Mouse (Mus musculus) heart, embryonic 11.5 days (tissue): Measurements from ENCODE around the gene Gm20388. TPM values are rescaled to one million over a fixed set of nuclear protein-coding genes. Genes with fewer than 3 reads are reported as not detected.

Source experiments
- ATAC-seq: fragments of 200-750 bp; cut with Nextera tagmentation; replicated peaks from 2 replicates; pipeline ENCODE4 v1.8.0; 2017; ENCODE audit warnings: moderate library complexity; ENCODE audit not compliant: insufficient number of reproducible peaks, low FRiP score, low TSS enrichment
- H3K27ac ChIP-seq: fragments of 300-500 bp; sonication (generic); 2 replicates; pipeline ENCODE4 v1.5.1; 2014; ENCODE audit warnings: mild to moderate bottlenecking, low read depth, low read length
- H3K27me3 ChIP-seq: fragments of 300-500 bp; sonication (generic); 2 replicates; pipeline ENCODE4 v1.6.1; 2014; ENCODE audit warnings: mild to moderate bottlenecking, low read length, mixed read lengths; ENCODE audit not compliant: control insufficient read depth, insufficient read depth
- H3K36me3 ChIP-seq: fragments of 300-500 bp; sonication (generic); 2 replicates; pipeline ENCODE4 v1.6.1; 2014; ENCODE audit warnings: mild to moderate bottlenecking, low read length, moderate library complexity, mixed read lengths; ENCODE audit not compliant: control insufficient read depth, insufficient read depth
- H3K4me1 ChIP-seq: fragments of 300-500 bp; sonication (generic); 2 replicates; pipeline ENCODE4 v1.6.1; 2014; ENCODE audit warnings: low read length; ENCODE audit not compliant: control insufficient read depth, insufficient read depth
- H3K4me2 ChIP-seq: fragments of 300-500 bp; sonication (generic); 2 replicates; pipeline ENCODE4 v1.6.1; 2014; ENCODE audit warnings: mild to moderate bottlenecking, moderate library complexity
- H3K4me3 ChIP-seq: fragments of 300-500 bp; sonication (generic); 2 replicates; pipeline ENCODE4 v1.5.1; 2014; ENCODE audit warnings: low read depth, low read length
- H3K9ac ChIP-seq: fragments of 300-500 bp; sonication (generic); 2 replicates; pipeline ENCODE4 v1.6.1; 2014; ENCODE audit warnings: mild to moderate bottlenecking, low read depth, low read length, moderate library complexity
- H3K9me3 ChIP-seq: fragments of 300-500 bp; sonication (generic); replicated peaks from 2 replicates; pipeline ENCODE4 v1.6.1; 2016; ENCODE audit warnings: low read length; ENCODE audit not compliant: control insufficient read depth
- WGBS: fragments of 180-500 bp; shearing (Covaris S2); extraction: QIAGEN DNeasy Blood & Tissue Kit; methylation state at CpG from one replicate; pipeline ENCODE4 v1.1.7; 2014; ENCODE audit not compliant: insufficient replicate concordance; 5-methylcytosine and 5-hydroxymethylcytosine counted together
- polyA plus RNA-seq: library from polyadenylated mRNA; unstranded; fragments of >200 nt; fragmentation: Nextera tagmentation; extraction: Ambion mirVana; gene quantifications from 2 replicates; pipeline ENCODE4 v1.2.1, GENCODE M21; 2014

Gene Gm20388
- polyA plus RNA-seq, 1 experiment from 2014 or later, result 6.4 TPM

DNA sequence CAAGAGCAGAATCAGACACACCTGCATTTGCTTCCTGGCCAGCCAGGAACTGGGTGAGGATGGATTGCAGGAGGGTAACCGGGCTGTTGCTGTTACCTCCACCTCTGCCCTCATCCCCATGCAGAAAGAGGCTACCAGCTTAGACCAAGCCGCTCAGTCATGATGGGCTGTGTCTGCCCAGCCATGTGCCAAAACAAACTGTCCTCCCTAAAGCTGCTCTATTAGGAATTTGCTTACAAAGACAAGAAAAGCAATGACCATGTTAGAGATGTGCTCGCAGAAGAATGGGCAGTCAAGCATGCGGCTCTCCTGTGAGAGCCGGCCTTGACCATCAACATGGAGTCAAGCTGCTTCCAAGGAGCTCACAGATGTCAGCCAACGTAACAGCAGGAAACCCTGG, 1454.0 kb downstream of the Gm20388 start:
- Histone ChIP-seq H3K4me3 (no peak overlapping the region), H3K27me3 (peaks cover 4% of the 10 kb centered on the region; the same call in 1 of the 2 replicates), H3K4me1 (peaks cover 21% of the 10 kb centered on the region), H3K4me2 (no peak overlapping the region), H3K9me3 (no peaks in the 10 kb centered on the region), H3K27ac (no peak overlapping the region), H3K36me3 (no peaks in the 10 kb centered on the region), H3K9ac (no peak overlapping the region)
- ATAC-seq, result no peak
- WGBS, result 83% methylated on average over 6 of the region's 6 CpGs

DNA sequence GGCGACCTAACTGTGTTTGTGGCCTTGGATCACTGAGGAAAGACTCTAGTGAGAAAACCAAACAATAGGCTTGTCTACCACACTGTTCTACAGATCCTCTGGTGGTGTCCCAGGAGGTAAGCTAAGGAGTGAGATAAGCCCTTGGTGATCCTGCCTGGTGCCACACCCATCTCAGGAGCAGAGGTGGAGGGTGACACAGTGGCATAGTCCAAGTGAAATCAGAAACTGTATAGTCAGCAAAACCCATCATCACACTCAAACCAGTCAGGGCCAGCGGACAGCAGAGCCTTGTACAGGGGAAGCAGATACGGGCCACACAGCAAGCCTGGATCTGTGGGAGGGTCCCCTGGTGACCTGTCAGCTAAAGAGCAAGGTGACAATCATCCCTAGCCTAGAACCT, 1454.5 kb downstream of the Gm20388 start:
- peaks cover 16% of the 10 kb centered on the region for H3K4me1 ChIP-seq
- no peak for ATAC-seq
- WGBS, result 77% methylated on average over 3 of the region's 3 CpGs
- no peaks in the 10 kb centered on the region for H3K36me3 ChIP-seq
- H3K9ac ChIP-seq, result no peak overlapping the region
- H3K27ac ChIP-seq, result no peak overlapping the region
- no peak overlapping the region for H3K4me2 ChIP-seq
- peaks cover 4% of the 10 kb centered on the region; the same call in 1 of the 2 replicates for H3K27me3 ChIP-seq
- no peak overlapping the region for H3K4me3 ChIP-seq
- no peaks in the 10 kb centered on the region for H3K9me3 ChIP-seq

DNA sequence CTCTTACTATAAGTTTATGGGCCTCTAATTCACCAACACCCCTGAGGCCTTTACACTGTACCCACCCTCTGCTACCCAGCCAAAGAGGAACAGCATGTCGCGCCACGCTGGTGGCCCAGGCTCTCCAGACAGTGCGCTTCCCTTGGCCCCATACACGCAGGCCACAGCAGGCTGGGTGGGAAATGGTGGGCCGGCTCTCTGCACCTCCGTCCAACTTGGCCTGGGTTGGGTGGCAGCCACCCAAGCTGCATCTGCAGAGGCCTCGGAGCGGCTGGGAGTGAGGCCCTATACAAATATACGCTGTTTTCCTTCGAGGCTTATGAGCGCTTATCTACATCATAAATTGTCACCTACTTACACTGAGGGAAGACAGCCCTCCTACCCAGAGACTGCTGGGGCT, 1456.0 kb downstream of the Gm20388 start:
- peaks cover 3% of the 10 kb centered on the region; the same call in 1 of the 2 replicates for H3K4me1 ChIP-seq
- no peak overlapping the region for H3K27ac ChIP-seq
- 70% methylated on average over 12 of the region's 12 CpGs for WGBS
- H3K4me3 ChIP-seq, result no peak overlapping the region
- no peak overlapping the region for H3K9ac ChIP-seq
- H3K27me3 ChIP-seq, result peaks cover 4% of the 10 kb centered on the region; the same call in 1 of the 2 replicates
- H3K9me3 ChIP-seq, result no peaks in the 10 kb centered on the region
- H3K4me2 ChIP-seq, result no peak overlapping the region
- no peaks in the 10 kb centered on the region for H3K36me3 ChIP-seq
- ATAC-seq, result no peak

DNA sequence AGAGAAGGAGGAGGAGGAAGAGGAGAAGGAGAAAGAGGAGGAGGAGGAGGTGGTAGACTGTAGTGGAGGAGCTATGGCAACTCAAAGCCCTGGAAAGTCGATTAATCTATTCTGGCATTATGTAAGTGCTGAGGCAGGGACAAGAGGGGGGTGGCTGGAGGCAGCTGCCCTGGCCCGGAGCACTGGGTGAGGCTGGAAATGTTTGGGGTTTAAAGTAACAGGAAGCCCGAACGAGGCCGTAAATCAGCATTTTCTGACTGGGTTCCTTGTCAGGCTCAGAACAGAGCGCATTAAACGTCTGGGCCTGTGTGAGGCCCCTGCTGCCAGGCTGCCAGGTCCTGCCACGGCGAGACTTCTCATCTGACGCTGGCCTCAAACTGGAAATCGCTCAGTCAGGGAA, 1458.2 kb downstream of the Gm20388 start:
- Histone ChIP-seq H3K4me1 (peaks cover 3% of the 10 kb centered on the region; the same call in 1 of the 2 replicates), H3K27me3 (peaks cover 4% of the 10 kb centered on the region; the same call in 1 of the 2 replicates)

DNA sequence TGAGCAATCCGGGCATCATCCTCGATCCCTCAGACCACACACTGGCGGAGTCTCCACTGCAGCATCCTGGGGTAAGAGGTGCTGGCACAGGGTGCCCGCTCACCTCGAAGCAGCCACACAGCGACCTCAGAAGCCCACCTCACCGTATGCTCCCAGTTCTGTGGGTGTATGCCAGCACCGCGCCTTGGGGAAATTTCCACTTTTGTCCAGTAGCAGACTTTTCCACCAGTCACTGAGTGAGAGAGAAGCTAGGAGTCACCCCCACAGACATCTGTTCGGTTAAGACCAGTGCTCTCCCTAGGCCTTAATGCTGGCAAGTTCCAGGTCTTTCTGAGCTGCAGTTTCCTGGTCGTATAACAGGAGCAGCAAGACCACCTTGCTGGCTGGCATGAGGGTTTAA, 1458.7 kb downstream of the Gm20388 start:
- no peak overlapping the region for H3K9ac ChIP-seq
- no peaks in the 10 kb centered on the region for H3K36me3 ChIP-seq
- no peak overlapping the region for H3K4me2 ChIP-seq
- H3K4me1 ChIP-seq, result peaks cover 9% of the 10 kb centered on the region
- H3K27ac ChIP-seq, result no peak overlapping the region
- H3K4me3 ChIP-seq, result no peak overlapping the region
- no peak for ATAC-seq
- peaks cover 2% of the 10 kb centered on the region; the same call in 1 of the 2 replicates for H3K27me3 ChIP-seq
- no peaks in the 10 kb centered on the region for H3K9me3 ChIP-seq
- WGBS, result 83% methylated on average over 11 of the region's 11 CpGs

More for the DNA sequence above, 1458.2 kb downstream of the Gm20388 start:
- 53% methylated on average over 11 of the region's 11 CpGs for WGBS
- no peak overlapping the region for H3K27ac ChIP-seq
- H3K4me2 ChIP-seq, result no peak overlapping the region
- ATAC-seq, result no peak
- no peak overlapping the region for H3K4me3 ChIP-seq
- no peak overlapping the region for H3K9ac ChIP-seq
- H3K9me3 ChIP-seq, result no peaks in the 10 kb centered on the region
- no peaks in the 10 kb centered on the region for H3K36me3 ChIP-seq

DNA sequence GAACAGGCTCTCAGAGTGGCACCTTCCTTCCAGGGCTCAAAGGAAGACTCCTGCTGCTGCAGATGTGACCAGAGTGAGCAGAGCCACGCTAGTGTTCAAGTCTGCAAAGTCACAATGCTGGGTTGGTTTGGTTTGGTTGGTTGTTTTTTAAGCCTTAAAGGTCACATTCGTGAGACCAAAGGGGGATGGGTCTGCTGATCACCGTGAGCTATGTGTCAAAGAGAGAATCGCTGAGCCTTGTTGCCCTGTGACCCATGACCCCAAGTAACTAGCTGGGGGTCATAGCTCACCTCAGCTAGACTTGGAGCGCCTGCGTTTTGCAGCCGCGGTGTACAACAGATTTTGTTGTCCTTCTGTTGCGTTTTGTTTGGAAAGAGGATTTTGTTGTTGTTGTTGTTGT, 1460.6 kb downstream of the Gm20388 start:
- Histone ChIP-seq H3K4me3 (no peak overlapping the region), H3K9ac (no peak overlapping the region), H3K9me3 (no peaks in the 10 kb centered on the region), H3K4me2 (no peak overlapping the region), H3K36me3 (no peaks in the 10 kb centered on the region), H3K27me3 (no peaks in the 10 kb centered on the region), H3K27ac (no peak overlapping the region), H3K4me1 (peaks cover 17% of the 10 kb centered on the region)
- 75% methylated on average over 9 of the region's 9 CpGs for WGBS
- no peak for ATAC-seq

DNA sequence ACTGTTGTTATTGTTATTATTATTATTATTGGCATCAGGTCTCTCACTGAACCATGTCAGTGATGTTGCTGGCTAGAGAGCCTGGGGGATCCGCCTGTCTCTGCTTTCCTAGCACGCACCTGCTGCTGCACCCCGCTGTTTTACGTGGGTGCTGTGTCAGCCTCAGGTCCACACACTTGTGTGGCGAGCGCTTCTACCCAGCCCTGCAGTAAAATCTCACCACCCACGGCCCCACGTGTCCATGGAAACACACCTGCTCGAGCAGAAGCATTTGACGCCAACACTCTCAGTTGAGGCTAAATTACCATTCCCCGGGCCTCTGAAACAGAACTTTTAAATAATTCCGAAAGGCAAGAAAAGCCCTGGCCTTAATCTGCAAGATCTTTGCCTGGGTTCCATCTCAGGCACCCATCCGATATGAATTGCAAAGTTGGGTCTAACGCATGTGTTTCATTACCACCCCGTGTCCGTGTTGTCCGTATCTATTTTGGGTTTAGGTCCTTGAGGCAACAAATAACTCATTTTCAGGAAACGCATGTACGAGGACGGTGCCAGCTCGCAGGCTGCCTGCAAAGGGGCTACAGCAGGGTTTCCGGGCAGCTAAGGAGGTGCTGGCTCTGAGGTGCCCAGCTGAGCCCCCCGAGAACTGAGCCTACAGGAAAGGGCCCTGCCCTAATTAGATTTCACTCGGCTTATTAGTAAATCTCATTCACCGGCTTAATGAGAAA, 1461.4 kb downstream of the Gm20388 start:
- Histone ChIP-seq H3K9ac (no peak overlapping the region), H3K27me3 (no peaks in the 10 kb centered on the region), H3K4me2 (no peak overlapping the region), H3K36me3 (no peaks in the 10 kb centered on the region), H3K27ac (no peak overlapping the region), H3K4me1 (peaks cover 25% of the 10 kb centered on the region), H3K9me3 (no peaks in the 10 kb centered on the region), H3K4me3 (no peak overlapping the region)
- WGBS, result 83% methylated on average over 25 of the region's 25 CpGs
- no peak for ATAC-seq

DNA sequence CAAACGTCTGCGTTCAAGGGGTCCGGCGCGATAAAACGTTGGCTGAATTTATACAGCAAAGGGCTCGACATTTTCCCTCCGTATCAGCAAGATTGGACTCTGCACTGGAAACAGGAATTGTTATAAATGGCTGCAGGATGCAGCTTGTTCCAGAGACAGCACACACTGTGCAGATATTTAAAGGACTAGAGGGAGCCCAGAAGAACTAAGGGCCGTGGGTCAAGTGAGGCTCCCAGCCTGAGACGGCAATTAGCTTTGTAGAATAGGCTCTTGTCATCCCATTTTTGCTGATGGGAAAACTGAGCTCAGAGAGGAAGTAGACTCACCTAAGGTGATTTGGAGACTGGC, 1462.0 kb downstream of the Gm20388 start:
- H3K4me1 ChIP-seq, result peaks cover 31% of the 10 kb centered on the region
- no peaks in the 10 kb centered on the region for H3K9me3 ChIP-seq
- 73% methylated on average over 10 of the region's 10 CpGs for WGBS
- no peaks in the 10 kb centered on the region for H3K36me3 ChIP-seq
- no peaks in the 10 kb centered on the region for H3K27me3 ChIP-seq
- H3K27ac ChIP-seq, result no peak overlapping the region
- H3K4me3 ChIP-seq, result no peak overlapping the region
- ATAC-seq, result no peak
- H3K4me2 ChIP-seq, result no peak overlapping the region
- H3K9ac ChIP-seq, result no peak overlapping the region

DNA sequence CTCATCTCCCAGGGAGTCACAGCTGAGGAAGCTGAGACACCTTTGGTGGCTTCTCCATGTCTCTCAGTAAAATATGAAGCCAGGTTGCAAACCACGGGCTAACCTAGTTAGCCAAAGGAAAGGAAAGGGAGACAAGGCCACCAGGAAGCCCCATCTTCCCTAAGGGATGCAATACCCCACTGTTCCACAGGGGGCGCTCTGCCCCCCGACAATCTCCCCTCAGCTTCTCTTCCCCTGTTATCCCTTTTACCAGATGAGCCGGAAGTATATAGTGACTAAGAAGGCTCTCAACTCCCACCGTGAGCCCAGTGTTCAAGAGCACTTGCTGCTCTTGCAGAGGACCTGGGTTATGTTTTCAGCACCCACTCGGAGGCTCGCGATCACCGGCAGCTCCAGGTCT, 1463.6 kb downstream of the Gm20388 start:
- H3K4me1 ChIP-seq, result peaks cover 38% of the 10 kb centered on the region
- WGBS, result 26% methylated on average over 9 of the region's 9 CpGs
- H3K4me2 ChIP-seq, result peak overlapping the region; percentile 20; the same call in 1 of the 2 replicates
- no peaks in the 10 kb centered on the region for H3K36me3 ChIP-seq
- no peaks in the 10 kb centered on the region for H3K9me3 ChIP-seq
- H3K9ac ChIP-seq, result no peak overlapping the region
- no peaks in the 10 kb centered on the region for H3K27me3 ChIP-seq
- no peak overlapping the region for H3K4me3 ChIP-seq
- ATAC-seq, result no peak
- H3K27ac ChIP-seq, result peak overlapping the region; percentile 72; the same call in 1 of the 2 replicates
